Mouse (Mus musculus) stomach, embryonic 14.5 days (tissue): ENCODE results near the gene Sycn. TPM values are rescaled to one million over a fixed set of nuclear protein-coding genes. Genes with fewer than 3 reads are reported as not detected.

ENCODE experiments used
- ATAC-seq: fragments of 200-750 bp; cut with Nextera tagmentation; 2 replicates; pipeline ENCODE4 v1.8.0; 2017; ENCODE audit warnings: low read depth, moderate TSS enrichment; ENCODE audit not compliant: insufficient number of reproducible peaks, insufficient read depth, low FRiP score
- H3K27ac ChIP-seq: fragments of 300-500 bp; sonication (generic); 2 replicates; pipeline ENCODE4 v1.5.1; 2014; ENCODE audit warnings: mild to moderate bottlenecking, low read length, moderate library complexity, mixed read lengths
- H3K27me3 ChIP-seq: fragments of 300-500 bp; sonication (generic); 2 replicates; pipeline ENCODE4 v1.6.1; 2014; ENCODE audit warnings: low read length, control low read depth, mixed read lengths; ENCODE audit not compliant: control insufficient read depth, insufficient read depth
- H3K36me3 ChIP-seq: fragments of 300-500 bp; sonication (generic); 2 replicates; pipeline ENCODE4 v1.6.1; 2014; ENCODE audit warnings: mild to moderate bottlenecking, control low read depth, low read length, moderate library complexity, mixed read lengths; ENCODE audit not compliant: control insufficient read depth, insufficient read depth
- H3K4me1 ChIP-seq: fragments of 300-500 bp; sonication (generic); 2 replicates; pipeline ENCODE4 v1.6.1; 2014; ENCODE audit warnings: low read length, control low read depth, mixed read lengths; ENCODE audit not compliant: control insufficient read depth, insufficient read depth
- H3K4me2 ChIP-seq: fragments of 300-500 bp; sonication (generic); replicated peaks from 2 replicates; pipeline ENCODE4 v1.6.1; 2014; ENCODE audit warnings: low read depth, low read length, control low read depth
- H3K4me3 ChIP-seq: fragments of 300-500 bp; sonication (generic); 2 replicates; pipeline ENCODE4 v1.5.1; 2014; ENCODE audit warnings: low read depth, low read length, control low read depth
- H3K9ac ChIP-seq: fragments of 300-500 bp; sonication (generic); replicated peaks from 2 replicates; pipeline ENCODE4 v1.6.1; 2014; ENCODE audit warnings: low read depth, mild to moderate bottlenecking, control low read depth, low read length, moderate library complexity, mixed read lengths
- H3K9me3 ChIP-seq: fragments of 300-500 bp; sonication (generic); 2 replicates; pipeline ENCODE4 v1.6.1; 2016; ENCODE audit warnings: low read depth, low read length, control low read depth; ENCODE audit not compliant: control insufficient read depth
- WGBS: fragments of 180-500 bp; shearing (Covaris S2); extraction: QIAGEN DNeasy Blood & Tissue Kit; methylation state at CpG from one replicate; pipeline ENCODE4 v1.1.7; 2014; 5-methylcytosine and 5-hydroxymethylcytosine counted together
- polyA plus RNA-seq: library from polyadenylated mRNA; unstranded; fragments of >200 nt; fragmentation: Nextera tagmentation; extraction: Ambion mirVana; gene quantifications from 2 replicates; pipeline ENCODE4 v1.2.1, GENCODE M21; 2014

The Sycn gene
- polyA plus RNA-seq, 1 experiment from 2014 or later = 0.49 TPM

DNA sequence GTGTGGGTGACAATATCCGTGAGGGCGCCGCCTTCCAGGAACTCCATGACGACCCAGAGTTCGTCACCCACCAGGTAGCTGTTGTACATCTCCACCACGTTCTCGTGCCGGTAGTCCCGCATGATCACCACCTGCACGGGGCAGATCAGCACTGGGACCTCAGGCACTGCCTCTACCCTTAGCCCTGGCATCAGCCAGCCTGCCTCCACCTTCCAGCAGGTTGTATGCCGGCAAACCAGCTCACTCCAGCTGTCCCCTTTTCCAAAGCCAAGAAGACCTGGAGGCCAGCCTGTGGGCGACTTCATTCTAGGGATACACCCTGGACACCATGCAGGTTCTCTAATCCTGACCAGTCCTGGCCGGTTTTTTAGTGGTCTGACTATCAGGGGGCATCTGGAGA lies 22.3 kb downstream of the Sycn start:
- no peak for ATAC-seq
- Histone ChIP-seq H3K4me1 (0 out of 2 replicates have a peak, but pooled peaks cover 2% of the 10 kb centered on the region), H3K27ac (no peak overlapping the region), H3K9ac (no peak overlapping the region), H3K36me3 (peaks cover 78% of the 10 kb centered on the region), H3K4me3 (no peak overlapping the region), H3K9me3 (no peaks in the 10 kb centered on the region), H3K4me2 (no peak overlapping the region), H3K27me3 (no peaks in the 10 kb centered on the region)
- WGBS = 91% methylated on average over 13 of the region's 13 CpGs

DNA sequence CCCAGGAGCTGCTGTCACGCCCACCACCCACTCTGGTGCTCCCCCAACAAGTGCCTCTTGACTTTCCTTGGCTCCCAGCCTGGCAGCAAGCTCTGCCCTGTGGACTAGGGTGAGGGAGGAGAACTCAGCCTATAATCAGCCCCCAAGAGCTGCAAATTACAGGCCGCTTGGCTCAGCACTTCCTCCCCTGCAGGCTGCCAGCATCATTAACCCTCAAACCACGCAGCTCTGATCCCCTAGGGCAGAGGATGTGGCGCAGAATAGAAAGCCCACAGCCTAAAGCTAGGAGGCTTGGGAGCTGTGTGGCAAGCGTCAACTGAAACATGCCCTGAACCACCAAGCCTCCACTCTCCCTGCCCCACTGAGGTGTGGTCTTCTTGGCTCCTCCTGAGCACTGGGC lies 24.7 kb downstream of the Sycn start:
- Histone ChIP-seq H3K4me1 (peaks cover 6% of the 10 kb centered on the region; the same call in 1 of the 2 replicates), H3K27ac (no peak overlapping the region), H3K9ac (no peak overlapping the region), H3K36me3 (peaks cover 59% of the 10 kb centered on the region), H3K4me2 (no peak overlapping the region), H3K9me3 (no peaks in the 10 kb centered on the region), H3K27me3 (no peaks in the 10 kb centered on the region), H3K4me3 (no peak overlapping the region)
- 85% methylated on average over 5 of the region's 5 CpGs for WGBS
- no peak for ATAC-seq

- Histone ChIP-seq H3K27me3 (no peaks in the 10 kb centered on the region), H3K9me3 (no peaks in the 10 kb centered on the region), H3K4me3 (no peak overlapping the region), H3K4me2 (no peak overlapping the region), H3K27ac (no peak overlapping the region), H3K9ac (no peak overlapping the region), H3K4me1 (peaks cover 26% of the 10 kb centered on the region), H3K36me3 (peaks cover 44% of the 10 kb centered on the region)
- WGBS = 92% methylated on average over 4 of the region's 4 CpGs
- ATAC-seq = no peak
Measured at GRCm38 (mm10) chr7:28567539-28567938, 26.9 kb downstream of the Sycn start.

DNA sequence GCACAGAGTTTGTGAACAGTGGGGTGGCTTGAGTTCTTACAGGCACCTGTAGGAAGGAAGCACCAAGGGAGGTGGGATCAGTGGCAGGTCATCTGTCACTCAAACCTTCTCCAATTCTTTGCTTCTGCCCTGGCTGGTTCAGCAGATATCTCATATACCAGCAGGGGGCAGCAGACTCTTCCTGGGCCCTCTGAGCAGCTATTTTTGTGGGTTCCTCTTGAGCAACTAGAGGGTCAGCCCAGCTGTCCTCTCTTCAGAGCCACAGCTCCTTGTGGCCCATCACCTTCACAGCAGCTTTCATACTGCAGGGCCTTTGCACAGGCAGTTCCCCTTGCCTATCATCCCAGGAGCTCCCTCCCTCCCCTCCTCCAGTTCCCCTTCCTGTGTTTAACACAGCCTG lies 27.6 kb downstream of the Sycn start:
- Histone ChIP-seq H3K9me3 (no peaks in the 10 kb centered on the region), H3K27ac (no peak overlapping the region), H3K4me2 (no peak overlapping the region), H3K4me1 (peaks cover 26% of the 10 kb centered on the region), H3K9ac (no peak overlapping the region), H3K27me3 (no peaks in the 10 kb centered on the region), H3K36me3 (peaks cover 37% of the 10 kb centered on the region), H3K4me3 (no peak overlapping the region)
- ATAC-seq = no peak

GRCm38 (mm10) chr7:28570291-28570981 lies 29.8 kb downstream of the Sycn start:
- H3K36me3 ChIP-seq = peaks cover 24% of the 10 kb centered on the region
- no peaks in the 10 kb centered on the region for H3K9me3 ChIP-seq
- H3K4me3 ChIP-seq = no peak overlapping the region
- peak overlapping the region; percentile 91 for H3K27ac ChIP-seq
- peak; percentile 72 for ATAC-seq
- WGBS = 56% methylated on average over 12 of the region's 12 CpGs
- H3K27me3 ChIP-seq = no peaks in the 10 kb centered on the region
- peak overlapping the region; percentile 30 for H3K4me2 ChIP-seq
- 0 out of 2 replicates have a peak overlapping the region, but pooled peaks have one; percentile 1 for H3K9ac ChIP-seq
- peaks cover 27% of the 10 kb centered on the region for H3K4me1 ChIP-seq

DNA sequence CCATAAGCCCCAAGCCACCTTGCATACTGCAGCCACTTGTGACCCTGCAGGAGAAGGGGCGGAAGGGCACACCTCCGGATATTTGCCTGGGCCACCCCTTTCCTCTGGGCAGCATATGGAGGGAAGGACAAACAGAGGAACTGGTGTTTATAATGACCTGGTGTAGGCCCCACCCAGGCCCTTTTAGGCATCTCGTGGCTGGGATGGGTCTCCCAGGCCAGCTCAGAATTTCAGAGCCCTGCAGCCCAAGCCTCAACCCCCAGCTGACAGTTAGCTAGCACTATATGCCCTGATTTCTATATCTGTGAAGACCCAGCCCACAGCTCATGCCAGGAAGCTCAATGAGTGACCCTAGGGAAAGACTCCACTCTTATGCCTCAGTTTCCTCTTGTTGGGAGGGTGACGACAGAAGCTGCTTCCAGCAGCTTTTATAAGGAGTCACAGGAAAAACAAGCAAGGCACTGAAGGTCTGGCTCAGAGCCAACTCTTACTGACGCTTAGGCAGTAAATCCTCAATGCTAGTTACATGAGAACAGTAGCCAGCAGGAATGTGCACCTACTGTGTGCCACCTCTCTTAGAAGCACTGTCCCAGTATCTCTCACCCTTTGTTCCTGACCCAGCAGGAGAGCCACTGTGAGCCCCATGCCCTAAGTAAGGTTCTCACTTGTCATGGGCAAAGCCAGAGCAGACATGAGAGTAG lies 30.4 kb downstream of the Sycn start:
- Histone ChIP-seq H3K9ac (0 out of 2 replicates have a peak overlapping the region, but pooled peaks have one; percentile 1), H3K4me2 (peak overlapping the region; percentile 30), H3K27me3 (no peaks in the 10 kb centered on the region), H3K4me3 (no peak overlapping the region), H3K36me3 (peaks cover 21% of the 10 kb centered on the region), H3K27ac (peak overlapping the region; percentile 91), H3K4me1 (peaks cover 34% of the 10 kb centered on the region), H3K9me3 (no peaks in the 10 kb centered on the region)
- ATAC-seq = no peak
- WGBS = 29% methylated on average over 5 of the region's 5 CpGs

DNA sequence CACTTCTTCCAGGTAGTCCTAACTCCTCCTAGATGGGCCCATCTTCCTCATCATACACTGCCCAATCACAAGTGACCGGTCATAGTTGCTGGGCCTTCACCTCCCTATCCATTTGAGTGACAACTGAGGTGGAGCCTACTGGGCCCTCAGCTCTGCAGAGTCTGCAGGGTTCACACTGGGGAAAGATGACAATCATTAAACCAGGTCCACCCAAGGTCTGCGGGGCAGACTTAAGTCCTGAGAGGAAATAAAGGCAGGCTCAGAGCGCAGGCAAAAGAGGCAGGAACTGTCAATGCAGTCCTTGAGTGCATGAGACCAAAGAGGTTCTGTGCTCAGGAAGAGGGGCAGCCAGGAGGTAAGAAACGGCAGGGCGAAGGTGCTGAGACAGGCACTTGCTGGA lies 32.0 kb downstream of the Sycn start:
- Histone ChIP-seq H3K27ac (0 out of 2 replicates have a peak overlapping the region, but pooled peaks have one; percentile 27), H3K27me3 (no peaks in the 10 kb centered on the region), H3K9ac (no peak overlapping the region), H3K4me2 (no peak overlapping the region), H3K9me3 (no peaks in the 10 kb centered on the region), H3K4me1 (peaks cover 48% of the 10 kb centered on the region), H3K4me3 (no peak overlapping the region), H3K36me3 (peaks cover 10% of the 10 kb centered on the region)
- 76% methylated on average over 5 of the region's 5 CpGs for WGBS
- ATAC-seq = no peak

GRCm38 (mm10) chr7:28573236-28573635 lies 32.6 kb downstream of the Sycn start:
- no peak for ATAC-seq
- WGBS = 97% methylated on average over 3 of the region's 3 CpGs
- peak overlapping the region; percentile 2 for H3K27ac ChIP-seq
- no peaks in the 10 kb centered on the region for H3K27me3 ChIP-seq
- no peak overlapping the region for H3K9ac ChIP-seq
- H3K9me3 ChIP-seq = no peaks in the 10 kb centered on the region
- H3K4me2 ChIP-seq = no peak overlapping the region
- no peak overlapping the region for H3K4me3 ChIP-seq
- peaks cover 52% of the 10 kb centered on the region for H3K4me1 ChIP-seq
- H3K36me3 ChIP-seq = 0 out of 2 replicates have a peak, but pooled peaks cover 7% of the 10 kb centered on the region
